Mouse (Mus musculus): ENCODE measurements around the gene Tcte1.

DNA sequence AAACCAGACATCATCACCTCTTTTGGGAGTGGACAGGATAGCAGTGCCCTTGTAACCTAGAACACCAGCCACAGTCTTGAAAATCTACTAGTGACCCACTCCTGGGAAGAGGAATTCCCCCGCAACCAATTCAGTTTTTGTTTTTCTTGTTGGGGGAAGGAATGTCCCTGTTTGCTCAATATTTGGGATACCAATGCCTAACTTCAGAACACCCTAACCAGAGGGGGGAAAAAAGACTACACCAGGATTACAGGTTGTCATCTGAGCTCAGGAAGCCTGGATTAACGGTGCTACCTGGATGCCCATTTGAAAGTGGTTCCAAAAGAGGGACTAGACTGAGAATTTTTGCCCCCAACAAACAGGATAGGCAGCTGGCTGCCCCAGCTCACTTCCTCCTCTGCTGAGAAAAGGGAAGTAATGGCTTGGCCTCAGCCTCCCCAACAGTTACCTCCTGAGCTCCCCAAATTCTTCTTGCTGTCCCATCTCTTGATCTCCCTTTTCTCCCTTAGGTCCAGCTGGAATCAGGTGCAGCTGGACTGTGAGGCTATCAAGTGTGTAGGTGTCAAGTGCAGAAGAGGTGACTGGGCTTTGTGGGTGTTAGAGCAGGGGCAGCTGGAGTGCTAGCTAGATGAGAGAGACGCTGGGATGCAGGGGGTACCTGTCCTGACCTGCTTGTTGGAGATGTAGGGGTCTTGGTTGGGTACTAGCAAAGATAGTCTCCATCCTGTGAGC, 33.4 kb downstream of the Tcte1 start:
- no peak for TF ChIP-seq CTCF (IDR thresholded peaks at IDR 0.05; ENCODE audit: extremely low read depth, insufficient read depth, low read length)
- TF ChIP-seq POLR2A (IDR thresholded peaks at IDR 0.05; ENCODE audit: extremely low read depth, insufficient read depth, low read length) = no peak

All from cortical plate, adult 2 months (tissue).